Mouse (Mus musculus) embryonic fibroblast, embryonic 13.5 days (primary cell): ENCODE results near the gene Rtp3.

Experiments used
- CTCF ChIP-seq: IDR thresholded peaks from 2 replicates; pipeline ENCODE4 v1.5.1; 2011; ENCODE audit warnings: mild to moderate bottlenecking, control low read depth, low read length, moderate library complexity, borderline replicate concordance; ENCODE audit not compliant: insufficient read depth
- POLR2A ChIP-seq: IDR thresholded peaks from 2 replicates; pipeline ENCODE4 v1.6.1; 2011; ENCODE audit warnings: low read depth, mild to moderate bottlenecking, control low read depth, low read length, moderate library complexity

- TF ChIP-seq CTCF (no peak), POLR2A (no peak)
Observed at GRCm38 (mm10) chr9:110954681-110955445, 35.5 kb downstream of the Rtp3 start.
